Mouse (Mus musculus) E14TG2a.4 (cell line): ENCODE data around the gene Pgam1.

Experiments used
- CTCF ChIP-seq: conservative IDR thresholded peaks from 2 replicates; pipeline ENCODE4 v1.5.1; 2014; ENCODE audit warnings: low read length
- NANOG ChIP-seq: IDR thresholded peaks from 2 replicates; pipeline ENCODE4 v1.6.1; 2014; ENCODE audit warnings: borderline replicate concordance, low read length, mixed read lengths
- POU5F1 ChIP-seq: IDR thresholded peaks from 2 replicates; pipeline ENCODE4 v1.6.1; 2014; ENCODE audit warnings: low read length, borderline replicate concordance

GRCm38 (mm10) chr19:41943841-41944240 is 32.1 kb downstream of the Pgam1 start:
- TF ChIP-seq CTCF (no peak), NANOG (no peak), POU5F1 (no peak)
